Mouse (Mus musculus): ENCODE data around the gene Cyp4a31. TPM values are rescaled to one million over a fixed set of nuclear protein-coding genes. Genes with fewer than 3 reads are reported as not detected.
"Not testable (repeated sequence)": the region's sequence is repeated elsewhere in the genome, so short reads cannot be mapped to it uniquely, and the experiment has no call there.

The Cyp4a31 gene
- polyA plus RNA-seq (2012; rRNA removed) (not detected in 2 replicates), polyA plus RNA-seq (2014; fragmentation: Nextera tagmentation; extraction: Ambion mirVana) (not detected in 2 replicates)

- H3K9ac ChIP-seq (ENCODE audit: low read depth, low read length, severe bottlenecking) = no peak within 1 kb of the TSS
- H3K4me1 ChIP-seq (ENCODE audit: control insufficient read depth, insufficient read depth, low read length) = no peaks in the 10 kb centered on the region
- H3K27ac ChIP-seq (replicated peaks; ENCODE audit: low read depth, low read length) = no peak within 1 kb of the TSS
- no peaks in the 10 kb centered on the region for H3K9me3 ChIP-seq (ENCODE audit: control insufficient read depth, low read length)
- H3K4me3 ChIP-seq (replicated peaks; ENCODE audit: low read length) = no peak within 1 kb of the TSS
- no peak for ATAC-seq (ENCODE audit: low FRiP score, low read depth)
- TF ChIP-seq POLR2A (IDR thresholded peaks at IDR 0.05; ENCODE audit: borderline replicate concordance, extremely low read depth, insufficient read depth, insufficient read length) = no peak
- 82% methylated on average over 3 of the region's 3 CpGs for WGBS
- no peak for DNase-seq (ENCODE audit: low spot score)
- no peaks in the 10 kb centered on the region for H3K36me3 ChIP-seq (ENCODE audit: control insufficient read depth, insufficient read depth, low read length)
- no peak within 1 kb of the TSS for H3K4me2 ChIP-seq (replicated peaks; ENCODE audit: low read depth, low read length, severe bottlenecking)
- H3K27me3 ChIP-seq (ENCODE audit: control insufficient read depth, insufficient read depth, low read length) = no peaks in the 10 kb centered on the region
Measured at GRCm38 (mm10) chr4:115563401-115563800, at the start of gene Cyp4a31. Gene Cyp4a31, plus strand, starts transcription at chr4:115563649.

GRCm38 (mm10) chr4:115513964-115514363, 49.5 kb upstream of the Cyp4a31 start:
- not testable (repeated sequence) for DNase-seq (ENCODE audit: low spot score); H3K4me2 ChIP-seq (replicated peaks; ENCODE audit: low read depth, low read length, severe bottlenecking); H3K4me1 ChIP-seq (ENCODE audit: control insufficient read depth, insufficient read depth, low read length); H3K27me3 ChIP-seq (ENCODE audit: control insufficient read depth, insufficient read depth, low read length); H3K9me3 ChIP-seq (ENCODE audit: control insufficient read depth, low read length); H3K27ac ChIP-seq (replicated peaks; ENCODE audit: low read depth, low read length); ATAC-seq (ENCODE audit: low FRiP score, low read depth); H3K4me3 ChIP-seq (replicated peaks; ENCODE audit: low read length); H3K9ac ChIP-seq (ENCODE audit: low read depth, low read length, severe bottlenecking); H3K36me3 ChIP-seq (ENCODE audit: control insufficient read depth, insufficient read depth, low read length)

GRCm38 (mm10) chr4:115518000-115518399, 45.4 kb upstream of the Cyp4a31 start, which contains the start of gene Cyp4a10:
Gene Cyp4a10, plus strand, starts transcription at chr4:115518264.
- WGBS = 82% methylated on average over 5 of the region's 5 CpGs
- ATAC-seq (ENCODE audit: low FRiP score, low read depth); H3K4me3 ChIP-seq (replicated peaks; ENCODE audit: low read length); H3K9me3 ChIP-seq (ENCODE audit: control insufficient read depth, low read length); H3K27ac ChIP-seq (replicated peaks; ENCODE audit: low read depth, low read length); H3K9ac ChIP-seq (ENCODE audit: low read depth, low read length, severe bottlenecking); H3K27me3 ChIP-seq (ENCODE audit: control insufficient read depth, insufficient read depth, low read length); DNase-seq (ENCODE audit: low spot score); H3K36me3 ChIP-seq (ENCODE audit: control insufficient read depth, insufficient read depth, low read length); H3K4me1 ChIP-seq (ENCODE audit: control insufficient read depth, insufficient read depth, low read length); H3K4me2 ChIP-seq (replicated peaks; ENCODE audit: low read depth, low read length, severe bottlenecking): not testable (repeated sequence)

GRCm38 (mm10) chr4:115519444-115519843, 44.0 kb upstream of the Cyp4a31 start:
- Histone ChIP-seq H3K4me3 (replicated peaks; ENCODE audit: low read length) (no peak overlapping the region), H3K9me3 (ENCODE audit: control insufficient read depth, low read length) (no peaks in the 10 kb centered on the region), H3K27me3 (ENCODE audit: control insufficient read depth, insufficient read depth, low read length) (no peaks in the 10 kb centered on the region), H3K4me1 (ENCODE audit: control insufficient read depth, insufficient read depth, low read length) (no peaks in the 10 kb centered on the region), H3K27ac (replicated peaks; ENCODE audit: low read depth, low read length) (no peak overlapping the region), H3K9ac (ENCODE audit: low read depth, low read length, severe bottlenecking) (no peak overlapping the region), H3K4me2 (replicated peaks; ENCODE audit: low read depth, low read length, severe bottlenecking) (no peak overlapping the region), H3K36me3 (ENCODE audit: control insufficient read depth, insufficient read depth, low read length) (no peaks in the 10 kb centered on the region)
- DNase-seq (ENCODE audit: low spot score) (no peak), ATAC-seq (ENCODE audit: low FRiP score, low read depth) (no peak)
- WGBS = 78% methylated on average over 4 of the region's 4 CpGs
- TF ChIP-seq POLR2A (IDR thresholded peaks at IDR 0.05; ENCODE audit: borderline replicate concordance, extremely low read depth, insufficient read depth, insufficient read length) = no peak

GRCm38 (mm10) chr4:115521766-115522165, 41.7 kb upstream of the Cyp4a31 start:
- WGBS = 100% methylated on average over 2 of the region's 2 CpGs
- no peak for ATAC-seq (ENCODE audit: low FRiP score, low read depth)
- H3K9ac ChIP-seq (ENCODE audit: low read depth, low read length, severe bottlenecking) = no peak overlapping the region
- no peak for TF ChIP-seq POLR2A (IDR thresholded peaks at IDR 0.05; ENCODE audit: borderline replicate concordance, extremely low read depth, insufficient read depth, insufficient read length)
- no peaks in the 10 kb centered on the region for H3K27me3 ChIP-seq (ENCODE audit: control insufficient read depth, insufficient read depth, low read length)
- H3K4me2 ChIP-seq (replicated peaks; ENCODE audit: low read depth, low read length, severe bottlenecking) = no peak overlapping the region
- no peak overlapping the region for H3K4me3 ChIP-seq (replicated peaks; ENCODE audit: low read length)
- H3K36me3 ChIP-seq (ENCODE audit: control insufficient read depth, insufficient read depth, low read length) = no peaks in the 10 kb centered on the region
- no peaks in the 10 kb centered on the region for H3K9me3 ChIP-seq (ENCODE audit: control insufficient read depth, low read length)
- H3K27ac ChIP-seq (replicated peaks; ENCODE audit: low read depth, low read length) = no peak overlapping the region
- DNase-seq (ENCODE audit: low spot score) = no peak
- H3K4me1 ChIP-seq (ENCODE audit: control insufficient read depth, insufficient read depth, low read length) = no peaks in the 10 kb centered on the region

- H3K9ac ChIP-seq (ENCODE audit: low read depth, low read length, severe bottlenecking) = no peak overlapping the region
- no peak overlapping the region for H3K4me3 ChIP-seq (replicated peaks; ENCODE audit: low read length)
- no peak overlapping the region for H3K27ac ChIP-seq (replicated peaks; ENCODE audit: low read depth, low read length)
- ATAC-seq (ENCODE audit: low FRiP score, low read depth) (no peak), DNase-seq (ENCODE audit: low spot score) (no peak)
- no peaks in the 10 kb centered on the region for H3K9me3 ChIP-seq (ENCODE audit: control insufficient read depth, low read length)
- no peak for TF ChIP-seq POLR2A (IDR thresholded peaks at IDR 0.05; ENCODE audit: borderline replicate concordance, extremely low read depth, insufficient read depth, insufficient read length)
- no peaks in the 10 kb centered on the region for H3K27me3 ChIP-seq (ENCODE audit: control insufficient read depth, insufficient read depth, low read length)
- no peaks in the 10 kb centered on the region for H3K36me3 ChIP-seq (ENCODE audit: control insufficient read depth, insufficient read depth, low read length)
- no peaks in the 10 kb centered on the region for H3K4me1 ChIP-seq (ENCODE audit: control insufficient read depth, insufficient read depth, low read length)
- H3K4me2 ChIP-seq (replicated peaks; ENCODE audit: low read depth, low read length, severe bottlenecking) = no peak overlapping the region
- WGBS = 47% methylated on average over 1 of the region's 1 CpGs
Measured at GRCm38 (mm10) chr4:115545101-115545500, 18.3 kb upstream of the Cyp4a31 start.

Data from limb, embryonic 14.5 days (tissue).